Mouse (Mus musculus) hindlimb bud, embryonic 11.5 days (tissue): ENCODE results near the gene Gm10220.
"Not testable (repeated sequence)": the region's sequence is repeated elsewhere in the genome, so short reads cannot be mapped to it uniquely, and the experiment has no call there.

Source experiments
- DNase-seq: peaks from one replicate; pipeline ENCODE4 v3.0.0-alpha.2; 2012; ENCODE audit warnings: low read depth, low spot score; ENCODE audit errors: extremely low spot score

Gm10220 gene

GRCm38 (mm10) chr5:26121321-26121720, at the start of gene Gm10220:
Gene Gm10220, minus strand, starts transcription at chr5:26121421.
- not testable (repeated sequence) for DNase-seq

- no peak for DNase-seq
Measured at GRCm38 (mm10) chr5:26169855-26170254, 48.6 kb upstream of the Gm10220 start.

- no peak for DNase-seq
Measured at GRCm38 (mm10) chr5:26165791-26166165, 44.6 kb upstream of the Gm10220 start.

DNA sequence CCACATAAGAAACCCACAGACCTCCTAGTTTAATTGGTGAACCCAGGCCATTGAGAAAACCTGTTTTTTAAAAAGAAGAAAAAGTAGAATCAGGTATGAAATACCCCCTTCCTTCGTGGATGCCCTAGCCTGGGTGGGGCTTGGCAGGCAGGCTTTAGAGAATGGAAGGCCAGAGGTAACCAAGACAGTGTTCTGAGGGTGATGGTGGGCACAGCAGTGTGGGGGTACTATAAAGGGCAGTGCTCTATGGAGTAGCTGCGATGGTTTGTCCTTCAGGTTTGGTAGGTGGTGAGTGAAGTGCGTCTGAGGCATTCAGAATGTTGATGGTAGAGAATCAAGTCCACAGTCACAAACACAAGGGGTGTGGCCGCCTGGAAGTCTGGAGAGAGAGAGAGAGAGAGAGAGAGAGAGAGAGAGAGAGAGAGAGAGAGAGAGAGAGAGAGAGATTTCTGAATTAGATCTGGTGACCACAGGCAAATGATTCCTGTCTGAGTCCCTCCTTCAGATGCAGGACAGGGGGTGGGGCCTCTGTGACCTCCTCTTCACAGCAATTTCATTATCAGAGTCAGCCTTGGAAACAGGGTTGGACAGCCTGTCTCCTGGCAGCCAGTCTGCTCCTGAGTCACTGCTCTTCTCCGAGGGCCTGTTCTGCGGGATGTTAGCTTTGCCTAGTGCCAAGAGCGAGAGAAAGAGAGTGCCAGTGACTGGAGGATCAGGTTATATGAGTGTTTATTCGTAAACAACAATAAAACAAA, 44.0 kb upstream of the Gm10220 start:
- DNase-seq: no peak

DNA sequence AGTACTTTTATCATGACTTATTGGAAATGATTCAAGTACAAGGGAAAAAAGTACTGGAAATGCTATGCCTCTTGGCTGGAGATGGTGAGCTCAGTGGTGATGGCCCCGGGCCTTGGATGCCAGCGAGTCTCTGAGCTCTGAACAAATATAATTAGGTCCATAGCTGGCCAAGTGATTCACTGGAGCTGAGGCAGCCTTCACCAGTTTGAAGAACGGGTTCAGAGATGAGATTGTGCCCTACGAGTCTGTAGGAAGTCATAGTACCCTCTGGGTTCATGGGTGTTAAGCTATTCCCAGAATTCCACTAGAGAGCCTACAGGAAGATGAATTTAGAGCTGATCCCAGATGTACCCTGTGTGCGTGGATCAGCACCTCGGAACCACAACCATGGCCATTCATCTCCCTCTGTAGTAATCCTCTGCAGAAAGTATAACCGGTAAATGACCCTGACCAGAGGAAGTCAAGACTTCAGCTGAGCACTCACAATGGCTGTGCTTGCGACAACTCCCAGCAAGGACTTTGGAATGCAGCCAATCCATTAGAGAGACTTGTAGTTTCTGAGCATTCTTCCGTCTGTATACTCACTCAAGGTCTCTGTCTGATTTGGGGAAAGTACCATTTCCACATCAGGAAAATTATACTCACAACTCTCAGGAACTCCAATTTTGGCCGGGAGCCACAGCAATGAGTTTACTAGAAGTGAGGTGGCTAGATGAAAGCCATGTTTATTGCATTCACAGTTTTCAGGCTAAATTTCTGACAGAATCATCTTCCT, 36.4 kb upstream of the Gm10220 start:
- DNase-seq: no peak

DNA sequence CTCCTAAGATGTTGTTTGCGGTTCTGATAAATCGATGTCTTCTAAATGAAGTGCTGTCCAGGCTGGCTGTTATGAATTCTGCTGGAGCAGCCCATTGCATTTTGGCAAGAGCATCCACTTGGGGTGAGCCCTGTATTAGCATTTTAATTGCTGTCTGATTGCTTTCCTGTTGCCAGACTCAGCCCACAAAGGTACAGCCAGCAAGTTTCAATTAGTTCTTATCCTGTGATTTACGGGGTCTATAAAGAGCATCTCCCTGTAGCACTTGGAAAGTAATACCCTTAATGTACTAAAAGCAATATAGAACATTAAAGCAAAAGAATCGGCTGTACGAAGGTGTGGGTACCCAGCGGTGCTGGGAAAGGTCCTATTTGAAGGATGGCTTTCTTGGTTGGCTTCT, 21.7 kb upstream of the Gm10220 start:
- DNase-seq: peak; percentile 6

GRCm38 (mm10) chr5:26105262-26105661, 16.0 kb downstream of the Gm10220 start, which contains the start of gene 5031410I06Rik:
Gene 5031410I06Rik, minus strand, starts transcription at chr5:26105362.
- DNase-seq: not testable (repeated sequence)

- DNase-seq: not testable (repeated sequence)
Measured at GRCm38 (mm10) chr5:26089191-26089590, 32.0 kb downstream of the Gm10220 start, which contains the start of gene Gm10471. Gene Gm10471, minus strand, starts transcription at chr5:26089291.

GRCm38 (mm10) chr5:26079023-26079422, 42.2 kb downstream of the Gm10220 start:
- not testable (repeated sequence) for DNase-seq

DNA sequence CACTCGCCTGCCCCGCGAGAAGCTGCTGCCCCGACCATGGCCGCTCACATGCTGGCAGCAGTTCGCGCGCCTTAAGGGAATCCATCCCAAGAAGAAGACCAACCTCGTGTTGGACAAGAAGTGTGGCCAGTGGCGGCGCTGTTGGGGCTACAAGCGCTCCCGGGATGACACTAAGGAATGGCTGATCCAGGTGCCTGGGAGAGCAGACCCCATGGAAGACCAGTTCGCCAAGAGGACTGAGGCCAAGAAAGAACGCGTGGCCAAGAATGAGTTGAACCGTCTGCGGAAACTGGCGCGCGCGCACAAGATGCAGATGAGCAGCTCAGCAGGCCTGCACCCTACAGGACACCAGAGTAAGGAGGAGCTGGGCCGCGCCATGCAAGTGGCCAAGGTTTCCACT, 50.5 kb downstream of the Gm10220 start:
- DNase-seq: no peak
